Mouse (Mus musculus): ENCODE data around the gene Me3. TPM values are rescaled to one million over a fixed set of nuclear protein-coding genes. Genes with fewer than 3 reads are reported as not detected.
"Not testable (repeated sequence)": the region's sequence is repeated elsewhere in the genome, so short reads cannot be mapped to it uniquely, and the experiment has no call there.

The Me3 gene
- polyA plus RNA-seq, 1 experiment = not detected

DNA sequence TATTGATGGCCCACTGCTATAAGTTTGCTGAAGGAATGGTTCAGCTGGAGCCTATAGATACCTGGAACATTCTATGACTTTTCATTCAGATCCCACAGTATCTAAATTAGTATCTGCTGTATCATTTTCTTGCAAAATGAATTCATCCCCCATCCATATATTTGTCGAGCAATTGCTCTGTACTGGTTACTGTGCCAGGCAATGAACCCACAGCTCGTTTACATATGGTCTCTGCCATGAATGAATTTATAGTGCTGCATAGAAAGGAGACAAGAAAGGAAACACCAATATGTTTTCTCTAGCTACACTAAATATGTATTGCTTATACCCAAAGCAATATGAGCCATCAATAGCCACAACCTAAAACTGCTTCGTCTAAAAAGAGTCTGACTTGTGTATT is 94.5 kb downstream of the Me3 start:
- 68% methylated on average over 3 of the region's 3 CpGs for WGBS

GRCm38 (mm10) chr7:89727615-89728014 is 95.4 kb downstream of the Me3 start:
- WGBS = 79% methylated on average over 1 of the region's 1 CpGs
- TF ChIP-seq CTCF (IDR thresholded peaks at IDR 0.05; ENCODE audit: control insufficient read depth, insufficient read depth, low read length) (no peak), POLR2A (IDR thresholded peaks at IDR 0.05; ENCODE audit: borderline replicate concordance, control insufficient read depth, low read depth, low read length) (no peak)
- H3K27ac ChIP-seq (ENCODE audit: control insufficient read depth, insufficient read depth, low read depth, low read length, poor library complexity) = no peak overlapping the region
- no peak overlapping the region for H3K4me3 ChIP-seq (replicated peaks; ENCODE audit: control insufficient read depth, low read depth, low read length)
- H3K4me1 ChIP-seq (ENCODE audit: control insufficient read depth, insufficient read depth, low read length) = no peaks in the 10 kb centered on the region

More for the DNA sequence above, 94.5 kb downstream of the Me3 start:
- Histone ChIP-seq H3K4me1 (ENCODE audit: control insufficient read depth, insufficient read depth, low read length) (no peaks in the 10 kb centered on the region), H3K4me3 (replicated peaks; ENCODE audit: control insufficient read depth, low read depth, low read length) (no peak overlapping the region), H3K27ac (ENCODE audit: control insufficient read depth, insufficient read depth, low read depth, low read length, poor library complexity) (no peak overlapping the region)
- TF ChIP-seq POLR2A (IDR thresholded peaks at IDR 0.05; ENCODE audit: borderline replicate concordance, control insufficient read depth, low read depth, low read length) (no peak), CTCF (IDR thresholded peaks at IDR 0.05; ENCODE audit: control insufficient read depth, insufficient read depth, low read length) (no peak)

DNA sequence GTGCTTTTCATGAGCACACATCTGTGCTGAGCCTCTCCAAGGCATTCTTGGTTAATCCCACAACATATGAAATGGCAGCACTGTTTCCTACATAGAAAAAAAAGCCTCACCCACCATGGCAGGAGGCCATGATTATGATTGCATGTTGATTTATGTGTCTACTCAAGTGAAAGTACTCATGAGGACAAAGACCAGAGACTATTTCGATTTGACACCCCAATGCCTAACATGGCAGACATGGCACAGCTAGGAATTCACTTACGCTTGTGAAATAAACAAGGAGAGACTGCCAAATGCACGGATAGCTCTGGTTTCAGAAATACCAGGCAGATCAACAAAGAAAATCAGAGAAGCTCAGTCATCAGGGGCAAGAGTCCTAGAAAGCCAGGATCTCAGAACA is 96.2 kb downstream of the Me3 start:
- H3K4me3 ChIP-seq (replicated peaks; ENCODE audit: control insufficient read depth, low read depth, low read length) = no peak overlapping the region
- no peak overlapping the region for H3K27ac ChIP-seq (ENCODE audit: control insufficient read depth, insufficient read depth, low read depth, low read length, poor library complexity)
- TF ChIP-seq POLR2A (IDR thresholded peaks at IDR 0.05; ENCODE audit: borderline replicate concordance, control insufficient read depth, low read depth, low read length) (no peak), CTCF (IDR thresholded peaks at IDR 0.05; ENCODE audit: control insufficient read depth, insufficient read depth, low read length) (no peak)
- WGBS = 59% methylated on average over 3 of the region's 3 CpGs
- H3K4me1 ChIP-seq (ENCODE audit: control insufficient read depth, insufficient read depth, low read length) = no peaks in the 10 kb centered on the region

- Histone ChIP-seq H3K27ac (ENCODE audit: control insufficient read depth, insufficient read depth, low read depth, low read length, poor library complexity) (no peak overlapping the region), H3K4me3 (replicated peaks; ENCODE audit: control insufficient read depth, low read depth, low read length) (no peak overlapping the region), H3K4me1 (ENCODE audit: control insufficient read depth, insufficient read depth, low read length) (no peaks in the 10 kb centered on the region)
- no peak for TF ChIP-seq CTCF (IDR thresholded peaks at IDR 0.05; ENCODE audit: control insufficient read depth, insufficient read depth, low read length)
- no peak for TF ChIP-seq POLR2A (IDR thresholded peaks at IDR 0.05; ENCODE audit: borderline replicate concordance, control insufficient read depth, low read depth, low read length)
- 79% methylated on average over 2 of the region's 2 CpGs for WGBS
Measured at GRCm38 (mm10) chr7:89730514-89730913, 98.3 kb downstream of the Me3 start.

- WGBS = 85% methylated on average over 2 of the region's 2 CpGs
- not testable (repeated sequence) for H3K4me1 ChIP-seq (ENCODE audit: control insufficient read depth, insufficient read depth, low read length); H3K4me3 ChIP-seq (replicated peaks; ENCODE audit: control insufficient read depth, low read depth, low read length); H3K27ac ChIP-seq (ENCODE audit: control insufficient read depth, insufficient read depth, low read depth, low read length, poor library complexity)
Measured at GRCm38 (mm10) chr7:89731115-89731514, 98.9 kb downstream of the Me3 start.

DNA sequence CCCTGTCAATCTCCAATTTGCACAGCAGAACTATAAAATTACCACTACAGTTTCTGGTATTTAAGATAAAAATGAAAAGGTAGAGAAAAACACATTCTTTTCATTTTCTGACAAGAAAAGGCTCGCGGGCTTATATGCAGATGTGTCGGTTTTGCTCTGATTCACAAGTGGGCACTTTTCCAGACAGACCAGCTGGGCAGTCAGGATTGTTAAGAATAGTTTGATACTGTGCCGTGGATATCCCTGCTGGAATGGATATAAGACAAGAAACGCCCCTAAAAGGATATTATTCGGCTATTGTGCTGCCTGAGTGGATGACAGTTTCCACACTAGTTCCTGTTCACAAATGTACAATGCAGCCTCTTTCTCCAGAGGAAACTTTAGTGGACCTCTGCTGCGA is 116.2 kb downstream of the Me3 start:
- TF ChIP-seq CTCF (IDR thresholded peaks at IDR 0.05; ENCODE audit: control insufficient read depth, insufficient read depth, low read length) (no peak), POLR2A (IDR thresholded peaks at IDR 0.05; ENCODE audit: borderline replicate concordance, control insufficient read depth, low read depth, low read length) (no peak)
- Histone ChIP-seq H3K27ac (ENCODE audit: control insufficient read depth, insufficient read depth, low read depth, low read length, poor library complexity) (no peak overlapping the region), H3K4me3 (replicated peaks; ENCODE audit: control insufficient read depth, low read depth, low read length) (no peak overlapping the region), H3K4me1 (ENCODE audit: control insufficient read depth, insufficient read depth, low read length) (no peaks in the 10 kb centered on the region)
- WGBS = 37% methylated on average over 7 of the region's 7 CpGs

DNA sequence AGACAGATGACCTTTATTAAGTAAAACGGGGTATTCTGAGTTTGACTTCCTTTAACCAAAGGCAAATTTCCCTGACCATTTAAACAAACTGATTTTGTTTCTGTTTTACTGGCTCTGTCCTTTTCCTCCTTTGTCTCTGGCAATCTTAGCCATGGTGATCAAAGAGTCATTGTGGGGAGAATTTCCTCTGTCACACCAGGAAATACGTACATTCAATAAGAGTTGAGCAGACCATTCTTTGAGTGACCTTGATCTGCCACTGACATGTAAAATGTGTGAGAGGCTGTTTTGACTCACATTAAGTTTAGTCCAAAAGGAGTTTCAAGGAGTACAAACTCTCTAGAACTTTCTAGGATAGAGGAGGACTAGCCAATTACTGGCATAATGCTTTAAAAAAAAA is 117.0 kb downstream of the Me3 start:
- H3K4me3 ChIP-seq (replicated peaks; ENCODE audit: control insufficient read depth, low read depth, low read length) = no peak overlapping the region
- WGBS = 49% methylated on average over 2 of the region's 2 CpGs
- TF ChIP-seq POLR2A (IDR thresholded peaks at IDR 0.05; ENCODE audit: borderline replicate concordance, control insufficient read depth, low read depth, low read length) = no peak
- TF ChIP-seq CTCF (IDR thresholded peaks at IDR 0.05; ENCODE audit: control insufficient read depth, insufficient read depth, low read length) = no peak
- no peaks in the 10 kb centered on the region for H3K4me1 ChIP-seq (ENCODE audit: control insufficient read depth, insufficient read depth, low read length)
- no peak overlapping the region for H3K27ac ChIP-seq (ENCODE audit: control insufficient read depth, insufficient read depth, low read depth, low read length, poor library complexity)

- H3K27ac ChIP-seq (ENCODE audit: control insufficient read depth, insufficient read depth, low read depth, low read length, poor library complexity) = no peak overlapping the region
- WGBS = 79% methylated on average over 5 of the region's 5 CpGs
- no peaks in the 10 kb centered on the region; the same call in none of the 2 replicates for H3K4me1 ChIP-seq (ENCODE audit: control insufficient read depth, insufficient read depth, low read length)
- TF ChIP-seq CTCF (IDR thresholded peaks at IDR 0.05; ENCODE audit: control insufficient read depth, insufficient read depth, low read length) (no peak), POLR2A (IDR thresholded peaks at IDR 0.05; ENCODE audit: borderline replicate concordance, control insufficient read depth, low read depth, low read length) (no peak)
- H3K4me3 ChIP-seq (replicated peaks; ENCODE audit: control insufficient read depth, low read depth, low read length) = no peak overlapping the region
Measured at GRCm38 (mm10) chr7:89766678-89767508, 134.7 kb downstream of the Me3 start.

Measured in bone marrow, adult 2 months (tissue).